Mouse (Mus musculus): ENCODE measurements around the gene Trib2.

Trib2 gene

GRCm38 (mm10) chr12:15760684-15761083 is 56.0 kb downstream of the Trib2 start:
- no peak for DNase-seq

DNA sequence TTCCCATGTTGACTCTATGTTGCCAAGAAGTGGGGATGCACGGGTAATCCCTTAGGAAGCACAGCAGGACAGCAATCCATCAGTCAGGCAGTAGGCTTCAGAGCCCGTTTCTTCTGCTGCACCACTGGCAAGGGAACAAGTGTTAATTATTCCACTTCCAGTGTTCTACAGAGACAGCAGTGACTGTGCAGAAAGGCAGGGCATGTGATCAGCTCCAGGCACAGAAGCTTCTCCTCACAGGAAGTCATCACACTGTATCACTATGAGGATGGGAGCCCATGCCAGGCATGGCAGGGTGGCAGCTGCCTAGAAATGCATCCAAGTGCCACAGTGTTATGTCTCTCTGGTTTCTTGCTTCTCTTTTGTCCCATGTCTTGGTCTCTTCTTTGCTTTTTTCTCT is 57.9 kb downstream of the Trib2 start:
- no peak for DNase-seq

DNA sequence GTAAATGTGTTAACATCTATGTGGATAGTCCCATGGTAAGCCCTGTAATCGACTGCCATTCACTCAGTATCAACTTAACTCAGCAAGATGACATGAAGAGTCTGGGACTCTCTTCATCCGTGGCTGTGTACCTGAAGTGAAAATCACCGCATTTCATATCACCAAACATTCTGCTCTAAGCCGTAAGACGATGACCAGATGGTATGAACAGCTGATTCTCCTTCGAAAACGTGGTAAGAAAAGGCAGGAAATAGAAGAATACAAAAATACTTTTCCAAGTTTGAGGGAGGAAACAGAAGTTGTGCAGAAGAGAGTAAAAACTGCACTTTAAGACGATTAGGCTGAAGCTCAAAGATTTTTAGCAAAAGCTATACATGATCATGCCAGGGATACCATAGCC is 59.4 kb downstream of the Trib2 start:
- DNase-seq, result no peak

DNA sequence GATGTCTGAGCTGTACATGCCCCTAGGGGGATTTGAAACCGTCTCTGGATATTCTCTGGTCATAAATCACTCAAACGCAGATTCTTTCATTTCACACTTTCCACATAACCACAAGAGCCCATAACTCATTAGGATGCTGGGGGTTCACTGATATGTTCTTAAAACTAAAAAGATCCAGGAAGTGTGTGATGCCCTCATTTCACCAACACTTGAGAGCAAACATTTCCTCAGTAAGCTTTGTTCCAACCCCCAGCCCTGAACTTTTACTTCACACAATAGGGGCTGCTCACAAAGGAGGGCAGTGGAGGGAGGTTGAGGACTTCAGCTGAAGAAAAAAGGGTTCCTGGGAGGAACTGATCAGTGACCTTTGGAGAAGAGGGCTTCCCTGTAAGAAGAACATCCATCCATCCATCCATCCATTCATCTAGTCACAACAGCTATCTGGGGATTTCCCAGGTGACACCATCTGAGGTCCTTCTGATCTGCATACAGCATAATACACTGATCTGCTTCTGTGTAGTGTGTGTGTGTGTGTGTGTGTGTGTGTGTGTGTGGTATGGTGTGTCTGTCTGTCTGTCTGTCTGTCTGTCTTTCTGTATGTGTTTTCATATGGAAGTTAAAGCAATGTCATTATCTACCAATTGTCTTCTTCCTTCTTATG is 61.6 kb downstream of the Trib2 start:
- DNase-seq, result no peak

GRCm38 (mm10) chr12:15754602-15755001 is 62.1 kb downstream of the Trib2 start:
- DNase-seq, result no peak

DNA sequence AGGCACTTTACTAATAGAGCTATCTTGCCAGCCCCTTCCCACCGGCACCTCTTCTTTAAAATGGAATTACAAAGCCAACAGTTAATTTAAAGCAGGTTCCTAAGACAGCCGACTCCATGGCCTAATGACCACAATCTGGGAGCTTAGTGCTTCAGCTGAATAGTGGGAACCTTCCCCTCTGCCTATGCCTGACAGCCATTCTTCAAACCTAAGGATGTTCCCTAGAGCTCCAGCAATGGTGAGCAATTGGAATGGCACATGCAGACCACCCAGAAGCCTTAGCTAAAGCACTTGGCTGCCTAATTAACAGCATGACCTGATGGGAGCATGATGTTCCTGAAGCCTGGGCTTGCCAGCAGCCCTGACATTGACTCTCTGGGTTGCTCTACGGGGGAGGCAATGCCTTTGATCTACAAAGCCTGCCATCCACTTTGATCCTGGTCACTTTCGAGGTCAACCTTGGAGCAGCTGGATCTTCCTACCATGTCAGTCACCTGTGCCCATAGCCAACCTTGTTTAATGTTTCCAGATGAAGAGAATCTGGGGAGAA is 67.0 kb downstream of the Trib2 start:
- no peak for DNase-seq

GRCm38 (mm10) chr12:15745752-15746151 is 71.0 kb downstream of the Trib2 start:
- peak; percentile 22 for DNase-seq

All from lung, postnatal 14 days (tissue).